Mouse (Mus musculus): ENCODE results near the gene Spred2. TPM values are rescaled to one million over a fixed set of nuclear protein-coding genes. Genes with fewer than 3 reads are reported as not detected.

Spred2 gene
- polyA plus RNA-seq, 2 experiments, result 1.0 to 3.1 TPM

DNA sequence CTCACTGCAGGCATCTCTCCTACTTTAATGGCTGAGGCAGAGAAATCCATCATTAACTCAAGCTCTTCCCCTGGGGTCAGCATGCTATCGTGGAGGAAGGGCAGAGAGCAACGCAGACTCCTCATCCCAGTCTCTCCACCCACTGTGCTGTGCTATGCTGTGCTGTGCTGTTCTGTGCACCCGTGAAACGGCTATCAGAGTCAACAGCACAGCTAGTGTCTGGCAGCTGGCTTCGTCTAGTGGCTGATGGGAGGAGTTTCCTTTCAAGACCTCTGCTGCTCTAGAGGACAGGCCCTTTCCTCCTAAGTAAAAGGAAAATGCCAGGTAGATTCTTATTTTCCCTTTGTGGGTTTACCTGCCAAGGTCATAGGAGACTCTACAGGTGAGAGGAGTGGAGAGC lies 38.6 kb downstream of the Spred2 start:
- peaks cover 10 to 43% of the 10 kb centered on the region in 2 experiments for H3K4me1 ChIP-seq (replicated peaks; ENCODE audit: control insufficient read depth in 2 of 2, insufficient read depth in 2 of 2, low read length in 1 of 2)
- TF ChIP-seq EP300 (IDR thresholded peaks at IDR 0.05; ENCODE audit: low read depth) (no peak), CTCF (IDR thresholded peaks at IDR 0.05; ENCODE audit: low read depth) (no peak)
- H3K36me3 ChIP-seq (replicated peaks; ENCODE audit: control insufficient read depth, insufficient read depth, low read depth), result no peaks in the 10 kb centered on the region
- H3K4me3 ChIP-seq (ENCODE audit: insufficient read depth in 1 of 2, low read depth in 2 of 2, low read length in 2 of 2), result no peak overlapping the region
- H3K9me3 ChIP-seq (ENCODE audit: control insufficient read depth, low read length), result no peaks in the 10 kb centered on the region
- no peaks in the 10 kb centered on the region for H3K27me3 ChIP-seq (ENCODE audit: control insufficient read depth, insufficient read depth, low read length)
- H3K27ac ChIP-seq, result no peak overlapping the region
- 6% methylated on average over 5 of the region's 5 CpGs for WGBS (ENCODE audit: insufficient replicate concordance)
- H3K9ac ChIP-seq (replicated peaks), result no peak overlapping the region
- H3K4me2 ChIP-seq (ENCODE audit: low read depth), result no peak overlapping the region
- no peak for DNase-seq (ENCODE audit: low read depth in 3 of 3, low spot score in 3 of 3)
- peak; percentile 45; the same call in 1 of the 2 replicates for ATAC-seq (ENCODE audit: insufficient read depth)

- Histone ChIP-seq H3K4me3 (ENCODE audit: insufficient read depth in 1 of 2, low read depth in 2 of 2, low read length in 2 of 2) (no peak overlapping the region), H3K9me3 (ENCODE audit: control insufficient read depth, low read length) (no peaks in the 10 kb centered on the region), H3K36me3 (replicated peaks; ENCODE audit: control insufficient read depth, insufficient read depth, low read depth) (no peaks in the 10 kb centered on the region), H3K4me1 (replicated peaks; ENCODE audit: control insufficient read depth in 2 of 2, insufficient read depth in 2 of 2, low read length in 1 of 2) (peaks cover 10 to 41% of the 10 kb centered on the region in 2 experiments), H3K27me3 (ENCODE audit: control insufficient read depth, insufficient read depth, low read length) (no peaks in the 10 kb centered on the region), H3K9ac (replicated peaks) (no peak overlapping the region), H3K4me2 (ENCODE audit: low read depth) (peak overlapping the region; percentile 8; the same call in 1 of the 2 replicates), H3K27ac (no peak overlapping the region)
- DNase-seq (ENCODE audit: low read depth in 3 of 3, low spot score in 3 of 3), result no peak
- 38% methylated on average over 12 of the region's 12 CpGs for WGBS (ENCODE audit: insufficient replicate concordance)
- ATAC-seq (ENCODE audit: insufficient read depth), result peak; percentile 42
- TF ChIP-seq EP300 (IDR thresholded peaks at IDR 0.05; ENCODE audit: low read depth) (no peak), CTCF (IDR thresholded peaks at IDR 0.05; ENCODE audit: low read depth) (no peak)
These were observed 39.6 kb downstream of the Spred2 start for GRCm38 (mm10) chr11:19963717-19964141.

DNA sequence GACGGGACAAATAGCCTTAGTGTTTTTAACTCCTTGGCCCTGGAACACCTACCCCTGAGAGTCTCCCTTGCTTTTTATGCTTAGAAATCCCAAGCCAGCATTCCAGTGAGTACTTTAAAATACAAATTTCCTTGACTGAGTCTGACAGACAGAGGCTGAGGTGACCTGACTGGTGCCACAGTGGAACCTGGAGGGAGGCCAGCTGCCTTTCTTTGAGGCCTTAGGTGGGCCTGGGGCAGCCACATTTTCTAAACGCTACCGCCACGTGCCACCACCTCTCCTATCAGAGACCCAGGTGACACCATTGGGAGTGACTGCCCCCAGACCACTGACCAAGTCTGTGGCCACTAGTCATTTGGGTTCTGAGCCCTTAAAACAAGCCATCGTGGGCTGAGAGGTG lies 40.2 kb downstream of the Spred2 start:
- Histone ChIP-seq H3K9me3 (ENCODE audit: control insufficient read depth, low read length) (no peaks in the 10 kb centered on the region), H3K27ac (no peak overlapping the region), H3K9ac (replicated peaks) (no peak overlapping the region), H3K4me3 (ENCODE audit: insufficient read depth in 1 of 2, low read depth in 2 of 2, low read length in 2 of 2) (no peak overlapping the region), H3K27me3 (ENCODE audit: control insufficient read depth, insufficient read depth, low read length) (no peaks in the 10 kb centered on the region), H3K36me3 (replicated peaks; ENCODE audit: control insufficient read depth, insufficient read depth, low read depth) (no peaks in the 10 kb centered on the region), H3K4me2 (ENCODE audit: low read depth) (no peak overlapping the region), H3K4me1 (replicated peaks; ENCODE audit: control insufficient read depth in 2 of 2, insufficient read depth in 2 of 2, low read length in 1 of 2) (peaks cover 10 to 41% of the 10 kb centered on the region in 2 experiments)
- TF ChIP-seq CTCF (IDR thresholded peaks at IDR 0.05; ENCODE audit: low read depth), result no peak
- TF ChIP-seq EP300 (IDR thresholded peaks at IDR 0.05; ENCODE audit: low read depth), result no peak
- DNase-seq (ENCODE audit: low read depth in 3 of 3, low spot score in 3 of 3) (no peak), ATAC-seq (ENCODE audit: insufficient read depth) (no peak)
- WGBS (ENCODE audit: insufficient replicate concordance), result 73% methylated on average over 5 of the region's 5 CpGs

DNA sequence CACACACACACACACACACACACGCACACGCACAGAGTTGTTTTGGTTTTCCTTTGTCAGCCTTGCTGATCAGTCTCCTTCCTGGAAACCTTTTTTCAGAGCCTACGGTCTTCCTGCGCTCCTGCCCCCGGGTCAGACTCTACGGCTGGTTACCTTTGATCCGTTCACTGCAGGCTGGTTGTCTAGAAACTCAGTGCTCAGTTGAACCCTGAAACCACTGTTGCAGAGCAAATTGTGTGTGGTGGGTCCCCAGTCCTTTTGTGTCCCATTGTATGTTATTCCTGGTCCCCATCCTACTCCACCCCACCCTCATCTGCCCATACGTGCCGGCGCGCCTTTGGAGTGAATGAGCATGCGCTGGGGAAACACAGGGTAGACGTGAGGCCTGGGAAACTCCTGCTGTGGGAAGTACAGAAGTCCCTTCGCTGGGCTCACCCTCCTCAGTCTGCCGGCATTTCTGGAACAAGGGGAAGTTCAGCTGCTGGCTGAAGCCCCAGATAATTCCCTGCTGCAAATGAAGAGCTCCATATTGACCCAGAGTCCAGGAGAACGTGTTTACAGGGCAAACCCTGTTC lies 40.9 kb downstream of the Spred2 start:
- no peak overlapping the region for H3K4me3 ChIP-seq (ENCODE audit: insufficient read depth in 1 of 2, low read depth in 2 of 2, low read length in 2 of 2)
- no peak overlapping the region for H3K27ac ChIP-seq
- H3K4me1 ChIP-seq (replicated peaks; ENCODE audit: control insufficient read depth in 2 of 2, insufficient read depth in 2 of 2, low read length in 1 of 2), result peaks cover 10 to 43% of the 10 kb centered on the region in 2 experiments
- H3K27me3 ChIP-seq (ENCODE audit: control insufficient read depth, insufficient read depth, low read length), result no peaks in the 10 kb centered on the region
- WGBS (ENCODE audit: insufficient replicate concordance), result 47% methylated on average over 16 of the region's 16 CpGs
- no peak for TF ChIP-seq EP300 (IDR thresholded peaks at IDR 0.05; ENCODE audit: low read depth)
- no peak for TF ChIP-seq CTCF (IDR thresholded peaks at IDR 0.05; ENCODE audit: low read depth)
- peak overlapping the region; percentile 18; the same call in 1 of the 2 replicates for H3K4me2 ChIP-seq (ENCODE audit: low read depth)
- H3K36me3 ChIP-seq (replicated peaks; ENCODE audit: control insufficient read depth, insufficient read depth, low read depth), result no peaks in the 10 kb centered on the region
- DNase-seq (ENCODE audit: low read depth in 3 of 3, low spot score in 3 of 3), result no peak
- H3K9me3 ChIP-seq (ENCODE audit: control insufficient read depth, low read length), result no peaks in the 10 kb centered on the region
- no peak for ATAC-seq (ENCODE audit: insufficient read depth)
- H3K9ac ChIP-seq (replicated peaks), result no peak overlapping the region

GRCm38 (mm10) chr11:19965664-19966063 lies 41.5 kb downstream of the Spred2 start:
- no peak overlapping the region for H3K4me3 ChIP-seq (ENCODE audit: insufficient read depth in 1 of 2, low read depth in 2 of 2, low read length in 2 of 2)
- peaks cover 10 to 42% of the 10 kb centered on the region in 2 experiments for H3K4me1 ChIP-seq (replicated peaks; ENCODE audit: control insufficient read depth in 2 of 2, insufficient read depth in 2 of 2, low read length in 1 of 2)
- H3K9ac ChIP-seq (replicated peaks), result no peak overlapping the region
- ATAC-seq (ENCODE audit: insufficient read depth), result no peak
- H3K36me3 ChIP-seq (replicated peaks; ENCODE audit: control insufficient read depth, insufficient read depth, low read depth), result no peaks in the 10 kb centered on the region
- H3K4me2 ChIP-seq (ENCODE audit: low read depth), result 0 out of 2 replicates have a peak overlapping the region, but pooled peaks have one; percentile 18
- no peaks in the 10 kb centered on the region for H3K9me3 ChIP-seq (ENCODE audit: control insufficient read depth, low read length)
- no peak overlapping the region for H3K27ac ChIP-seq
- no peaks in the 10 kb centered on the region for H3K27me3 ChIP-seq (ENCODE audit: control insufficient read depth, insufficient read depth, low read length)
- DNase-seq (ENCODE audit: low read depth in 3 of 3, low spot score in 3 of 3), result no peak
- 52% methylated on average over 4 of the region's 4 CpGs for WGBS (ENCODE audit: insufficient replicate concordance)
- TF ChIP-seq CTCF (IDR thresholded peaks at IDR 0.05; ENCODE audit: low read depth), result no peak
- no peak for TF ChIP-seq EP300 (IDR thresholded peaks at IDR 0.05; ENCODE audit: low read depth)
